In the genomic region with DNA sequence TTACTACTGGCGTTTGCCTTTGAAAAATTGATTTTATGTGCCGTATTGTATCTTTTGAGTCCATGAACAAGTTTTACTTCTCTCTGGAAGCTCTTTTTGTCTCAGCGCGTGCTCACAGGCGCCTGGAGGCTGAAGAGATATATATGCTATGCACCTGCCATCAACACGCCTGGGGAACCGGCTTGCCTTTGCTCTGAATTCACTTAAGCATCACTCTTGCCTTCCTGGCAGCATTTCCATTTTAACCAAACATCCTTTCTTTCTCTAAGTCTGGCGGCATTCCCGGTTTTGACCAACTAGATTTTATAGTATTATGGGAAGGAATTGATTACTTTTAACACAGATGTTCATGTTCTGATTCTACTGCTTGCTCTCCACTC, we compare ENCODE assay signal across 9 mouse cellular contexts.
DNase-seq lines count a peak whose midpoint lies in the region; ATAC-seq lines count a peak whose summit lies in the region.
"Had no signal": no experiment of that assay in that cellular context is flagged by ENCODE, and none has a peak within 500 bp of the region (broad histone marks: within the 10 kb centered on the region; RNA-seq: fewer than 3 reads in every experiment).

No protein-coding gene starts in this region.

- H3K9me3 ChIP-seq in kidney, embryonic 16.5 days (ENCODE audit: low read length), result no peaks in the 10 kb centered on the region; the same call in 1 of the 2 replicates
- no peaks in the 10 kb centered on the region for H3K9me3 ChIP-seq in embryonic facial prominence, embryonic 14.5 days (ENCODE audit: control insufficient read depth, low read length)
- H3K9me3 ChIP-seq in limb, embryonic 13.5 days, result no peaks in the 10 kb centered on the region
- no peaks in the 10 kb centered on the region for H3K9me3 ChIP-seq in stomach, embryonic 16.5 days (replicated peaks; ENCODE audit: control insufficient read depth, low read length)

- DNase-seq in kidney, adult 11 months, result no peak
- peak; percentile 46 for DNase-seq in embryonic facial prominence, embryonic 14.5 days (ENCODE audit: low spot score)
- no peak for DNase-seq in adrenal gland, adult (ENCODE audit: inconsistent age in 2 of 2, low spot score in 1 of 2)
- DNase-seq in cerebellum, adult 9-11 months, result no peak
- DNase-seq in left cerebral cortex, adult 18-20 months (ENCODE audit: low spot score in 2 of 2), result no peak

- H3K9ac ChIP-seq in kidney, embryonic 16.5 days (replicated peaks; ENCODE audit: low read length), result no peak overlapping the region
- H3K9ac ChIP-seq in embryonic facial prominence, embryonic 14.5 days (ENCODE audit: low read depth, low read length), result no peak overlapping the region
- H3K9ac ChIP-seq in limb, embryonic 13.5 days, result peak overlapping the region; percentile 61; the same call in 1 of the 2 replicates
- no peak overlapping the region for H3K9ac ChIP-seq in stomach, embryonic 16.5 days (ENCODE audit: low read length)

- peaks cover 31% of the 10 kb centered on the region for H3K4me1 ChIP-seq in kidney, embryonic 16.5 days (ENCODE audit: insufficient read depth, low read length)
- H3K4me1 ChIP-seq in embryonic facial prominence, embryonic 14.5 days (ENCODE audit: control insufficient read depth, insufficient read depth, low read length), result peaks cover 26% of the 10 kb centered on the region
- H3K4me1 ChIP-seq in limb, embryonic 13.5 days, result peaks cover 35% of the 10 kb centered on the region
- H3K4me1 ChIP-seq in stomach, embryonic 16.5 days (ENCODE audit: control insufficient read depth, insufficient read depth, low read length), result peaks cover 16% of the 10 kb centered on the region

- H3K4me3 ChIP-seq in kidney, embryonic 16.5 days (ENCODE audit: low read length), result peak overlapping the region; percentile 47
- H3K4me3 ChIP-seq in embryonic facial prominence, embryonic 14.5 days (ENCODE audit: low read depth, low read length), result peak overlapping the region; percentile 45
- peak overlapping the region; percentile 44 for H3K4me3 ChIP-seq in limb, embryonic 13.5 days
- H3K4me3 ChIP-seq in stomach, embryonic 16.5 days (replicated peaks; ENCODE audit: low read length), result peak overlapping the region; percentile 42; the same call in 1 of the 2 replicates

- H3K36me3 ChIP-seq in kidney, embryonic 16.5 days (ENCODE audit: insufficient read depth, low read length), result no peaks in the 10 kb centered on the region
- H3K36me3 ChIP-seq in embryonic facial prominence, embryonic 14.5 days (ENCODE audit: control insufficient read depth, insufficient read depth, low read length), result no peaks in the 10 kb centered on the region
- no peaks in the 10 kb centered on the region for H3K36me3 ChIP-seq in limb, embryonic 13.5 days
- H3K36me3 ChIP-seq in stomach, embryonic 16.5 days (ENCODE audit: control insufficient read depth, insufficient read depth, low read length), result no peaks in the 10 kb centered on the region

- peaks cover 21% of the 10 kb centered on the region for H3K27me3 ChIP-seq in kidney, embryonic 16.5 days (ENCODE audit: insufficient read depth, low read length)
- H3K27me3 ChIP-seq in embryonic facial prominence, embryonic 14.5 days (replicated peaks; ENCODE audit: control insufficient read depth, insufficient read depth, low read length), result 0 out of 2 replicates have a peak, but pooled peaks cover 4% of the 10 kb centered on the region
- peaks cover 26% of the 10 kb centered on the region for H3K27me3 ChIP-seq in limb, embryonic 13.5 days
- H3K27me3 ChIP-seq in stomach, embryonic 16.5 days (ENCODE audit: control insufficient read depth, insufficient read depth, low read length), result no peaks in the 10 kb centered on the region
- H3K27me3 ChIP-seq: Patski had no signal

- H3K4me2 ChIP-seq in kidney, embryonic 16.5 days (replicated peaks; ENCODE audit: low read depth, low read length), result peak overlapping the region; percentile 69
- H3K4me2 ChIP-seq in embryonic facial prominence, embryonic 14.5 days (ENCODE audit: low read depth, low read length), result peak overlapping the region; percentile 84
- peak overlapping the region; percentile 75 for H3K4me2 ChIP-seq in limb, embryonic 13.5 days (replicated peaks)
- peak overlapping the region; percentile 58; the same call in 1 of the 2 replicates for H3K4me2 ChIP-seq in stomach, embryonic 16.5 days (ENCODE audit: low read depth, low read length)

- no peak overlapping the region for H3K27ac ChIP-seq in kidney, embryonic 16.5 days (ENCODE audit: low read length)
- no peak overlapping the region for H3K27ac ChIP-seq in embryonic facial prominence, embryonic 14.5 days (replicated peaks; ENCODE audit: low read depth, low read length)
- H3K27ac ChIP-seq in limb, embryonic 13.5 days, result no peak overlapping the region
- H3K27ac ChIP-seq in stomach, embryonic 16.5 days (ENCODE audit: low read length), result no peak overlapping the region

- WGBS in kidney, embryonic 16.5 days, result 43% methylated on average over 9 of the region's 9 CpGs
- 32% methylated on average over 9 of the region's 9 CpGs for WGBS in embryonic facial prominence, embryonic 14.5 days
- 30% methylated on average over 9 of the region's 9 CpGs for WGBS in limb, embryonic 13.5 days
- WGBS in stomach, embryonic 16.5 days, result 34% methylated on average over 9 of the region's 9 CpGs

- ATAC-seq in kidney, embryonic 16.5 days (ENCODE audit: low FRiP score, low TSS enrichment), result no peak
- no peak for ATAC-seq in embryonic facial prominence, embryonic 14.5 days (ENCODE audit: low read depth)
- ATAC-seq in limb, embryonic 13.5 days (ENCODE audit: low FRiP score, low read depth), result no peak
- no peak for ATAC-seq in stomach, embryonic 16.5 days (ENCODE audit: insufficient read depth, low FRiP score)
